ENCODE assay signal across 15 mouse cellular contexts in genomic region chr3:105023371-105024005, GRCm38 (mm10). TPM values are rescaled to one million over a fixed set of nuclear protein-coding genes. Genes with fewer than 3 reads are reported as not detected.
DNase-seq lines count a peak whose midpoint lies in the region; ATAC-seq and TF ChIP-seq lines count a peak whose summit lies in the region.
"Had no signal": no experiment of that assay in that cellular context is flagged by ENCODE, and none has a peak within 500 bp of the region (broad histone marks: within the 10 kb centered on the region; RNA-seq: fewer than 3 reads in every experiment).

No protein-coding gene starts in this region.

- no peak for TF ChIP-seq CTCF in heart, postnatal 0 days (IDR thresholded peaks at IDR 0.05; ENCODE audit: low read depth)

- WGBS in heart, embryonic 10.5 days: 66% methylated on average over 10 of the region's 10 CpGs
- WGBS in limb, embryonic 15.5 days: 79% methylated on average over 10 of the region's 10 CpGs
- 87% methylated on average over 10 of the region's 10 CpGs for WGBS in limb, embryonic 10.5 days
- WGBS in heart, postnatal 0 days: 60% methylated on average over 10 of the region's 10 CpGs

- H3K27ac ChIP-seq in heart, embryonic 10.5 days: peak overlapping the region; percentile 54; the same call in 1 of the 2 replicates
- peak overlapping the region; percentile 34; the same call in 1 of the 2 replicates for H3K27ac ChIP-seq in limb, embryonic 15.5 days
- H3K27ac ChIP-seq in limb, embryonic 10.5 days: no peak overlapping the region
- H3K27ac ChIP-seq in heart, postnatal 0 days (ENCODE audit: low read depth): peak overlapping the region; percentile 78

- H3K4me3 ChIP-seq in heart, embryonic 10.5 days: no peak overlapping the region
- H3K4me3 ChIP-seq in limb, embryonic 15.5 days: no peak overlapping the region
- no peak overlapping the region for H3K4me3 ChIP-seq in limb, embryonic 10.5 days
- no peak overlapping the region for H3K4me3 ChIP-seq in heart, postnatal 0 days (ENCODE audit: low read depth, low read length)

- H3K9ac ChIP-seq in limb, embryonic 15.5 days: no peak overlapping the region
- H3K9ac ChIP-seq in heart, postnatal 0 days (replicated peaks; ENCODE audit: low read depth, low read length): no peak overlapping the region

- peaks cover 41% of the 10 kb centered on the region for H3K4me1 ChIP-seq in heart, embryonic 10.5 days
- 0 out of 2 replicates have a peak, but pooled peaks cover 2% of the 10 kb centered on the region for H3K4me1 ChIP-seq in limb, embryonic 15.5 days
- peaks cover 15% of the 10 kb centered on the region; the same call in 1 of the 2 replicates for H3K4me1 ChIP-seq in limb, embryonic 10.5 days
- peaks cover 5% of the 10 kb centered on the region; the same call in 1 of the 2 replicates for H3K4me1 ChIP-seq in heart, postnatal 0 days (ENCODE audit: control insufficient read depth, insufficient read depth)

- TF ChIP-seq EP300 in heart, postnatal 0 days (IDR thresholded peaks at IDR 0.05; ENCODE audit: low read depth): no peak

- H3K27me3 ChIP-seq in heart, embryonic 10.5 days (ENCODE audit: insufficient read depth, poor library complexity, severe bottlenecking): no peaks in the 10 kb centered on the region
- H3K27me3 ChIP-seq in limb, embryonic 15.5 days: no peaks in the 10 kb centered on the region
- H3K27me3 ChIP-seq in limb, embryonic 10.5 days (ENCODE audit: low read depth, poor library complexity, severe bottlenecking): no peaks in the 10 kb centered on the region
- H3K27me3 ChIP-seq in heart, postnatal 0 days (ENCODE audit: control insufficient read depth, insufficient read depth, low read length): no peaks in the 10 kb centered on the region

- no peak for DNase-seq in heart, embryonic 10.5 days (ENCODE audit: low spot score)
- no peak for DNase-seq in heart, adult 8-10 months (ENCODE audit: low spot score)
- no peak for DNase-seq in limb, embryonic 10.5 days (ENCODE audit: low spot score)
- DNase-seq in heart, postnatal 0 days (ENCODE audit: low spot score): no peak
- DNase-seq in lung, postnatal 36 days: peak; percentile 64
- no peak for DNase-seq in MN1 (ENCODE audit: low spot score)
- DNase-seq: adrenal gland, postnatal 36 days; B cell, adult 2 months; cerebellum, postnatal 25 days; layer of hippocampus, postnatal 36 days; right cerebral cortex, postnatal 25 days had no signal

- peaks cover 49% of the 10 kb centered on the region for H3K36me3 ChIP-seq in heart, embryonic 10.5 days
- H3K36me3 ChIP-seq in limb, embryonic 15.5 days: peaks cover 6% of the 10 kb centered on the region
- H3K36me3 ChIP-seq in limb, embryonic 10.5 days: peaks cover 69% of the 10 kb centered on the region
- peaks cover 14% of the 10 kb centered on the region for H3K36me3 ChIP-seq in heart, postnatal 0 days (replicated peaks; ENCODE audit: control insufficient read depth, insufficient read depth, low read length)

- no peak overlapping the region for H3K4me2 ChIP-seq in limb, embryonic 15.5 days
- no peak overlapping the region for H3K4me2 ChIP-seq in heart, postnatal 0 days (ENCODE audit: low read depth, low read length)

- no peaks in the 10 kb centered on the region for H3K9me3 ChIP-seq in heart, embryonic 10.5 days
- no peaks in the 10 kb centered on the region for H3K9me3 ChIP-seq in limb, embryonic 15.5 days
- no peaks in the 10 kb centered on the region for H3K9me3 ChIP-seq in limb, embryonic 10.5 days (replicated peaks)
- H3K9me3 ChIP-seq in heart, postnatal 0 days (replicated peaks; ENCODE audit: control insufficient read depth, low read length): no peaks in the 10 kb centered on the region

- no peak for ATAC-seq in limb, embryonic 15.5 days (ENCODE audit: insufficient number of reproducible peaks, low FRiP score, low TSS enrichment, low read depth)
- ATAC-seq in heart, postnatal 0 days (ENCODE audit: insufficient read depth, low read depth): no peak
- ATAC-seq in activated CD4-positive, CD25-positive, alpha-beta regulatory T cell, adult 4 months: no peak
- ATAC-seq: forebrain, embryonic 14.5 days had no signal

RNA-seq across cellular contexts. Expression of gene Cttnbp2nl, which starts 29.5 kb away (rescaled TPM):
- 35.9 and 37.4 TPM in 2 replicates for polyA plus RNA-seq in heart, embryonic 10.5 days (2016; fragmentation: Nextera tagmentation; extraction: Ambion mirVana)
- total RNA-seq in heart, adult 8-10 months (2022): 10 to 100 TPM; 14.0 to 21.4 (median 15.6) TPM
- polyA plus RNA-seq in limb, embryonic 15.5 days (2015; fragmentation: Nextera tagmentation; extraction: Ambion mirVana): 28.1 and 28.7 TPM in 2 replicates
- polyA plus RNA-seq in limb, embryonic 10.5 days (2016; fragmentation: Nextera tagmentation; extraction: Ambion mirVana): 40.5 and 50.1 TPM in 2 replicates
- 8.9 and 15.0 TPM in 2 replicates for total RNA-seq in heart, postnatal 0 days (2014; rRNA removed; ENCODE audit: low replicate concordance)
- polyA plus RNA-seq in heart, postnatal 0 days (2015; fragmentation: Nextera tagmentation; extraction: Ambion mirVana): 12.6 and 13.5 TPM in 2 replicates
- polyA plus RNA-seq in activated CD4-positive, CD25-positive, alpha-beta regulatory T cell, adult 4 months (2017; shearing (Covaris generic)): not detected

RNA-seq across cellular contexts. Expression of gene 4930564D02Rik, which starts 43.2 kb away (rescaled TPM):
- not detected in 2 replicates for polyA plus RNA-seq in heart, embryonic 10.5 days (2016; fragmentation: Nextera tagmentation; extraction: Ambion mirVana)
- not detected for total RNA-seq in heart, adult 8-10 months (2022)
- polyA plus RNA-seq in limb, embryonic 15.5 days (2015; fragmentation: Nextera tagmentation; extraction: Ambion mirVana): not detected in 2 replicates
- polyA plus RNA-seq in limb, embryonic 10.5 days (2016; fragmentation: Nextera tagmentation; extraction: Ambion mirVana): not detected in 2 replicates
- not detected in 2 replicates for total RNA-seq in heart, postnatal 0 days (2014; rRNA removed; ENCODE audit: low replicate concordance)
- not detected in 2 replicates for polyA plus RNA-seq in heart, postnatal 0 days (2015; fragmentation: Nextera tagmentation; extraction: Ambion mirVana)
- polyA plus RNA-seq in activated CD4-positive, CD25-positive, alpha-beta regulatory T cell, adult 4 months (2017; shearing (Covaris generic)): not detected
- total RNA-seq: adrenal gland, postnatal 36 days; layer of hippocampus, postnatal 36 days had no signal
- polyA plus RNA-seq: forebrain, embryonic 14.5 days; neural tube, embryonic 14.5 days had no signal

Comparison
In these comparisons a context has a peak if more than half of its experiments do, and no peak if none do; other contexts are left out.
1. RNA of gene Cttnbp2nl, which starts 29.5 kb away (polyA plus RNA-seq): 40.5 to 50.1 TPM in limb, embryonic 10.5 days, 35.9 to 37.4 TPM in heart, embryonic 10.5 days, 28.1 to 28.7 TPM in limb, embryonic 15.5 days and 12.6 to 13.5 TPM in heart, postnatal 0 days; not detected in activated CD4-positive, CD25-positive, alpha-beta regulatory T cell, adult 4 months; every median in the first group is over 10 times any median in the second.